Mouse (Mus musculus) liver, embryonic 14 days (tissue): ENCODE results near the gene Bad. TPM values are rescaled to one million over a fixed set of nuclear protein-coding genes. Genes with fewer than 3 reads are reported as not detected.

Experiments
- polyA plus RNA-seq: library from polyadenylated mRNA; depleted of rRNA; stranded (reverse); fragments of >200 nt; gene quantifications from 2 replicates; pipeline ENCODE4 v1.2.3, GENCODE M21; 2012; rRNA removed

Bad gene
- polyA plus RNA-seq, 1 experiment = 24.1 TPM

Other genes starting within 250 kb of the Bad start
- 3.1 and 3.2 TPM in 2 replicates for gene Rps6ka4, start 101.2 kb upstream of the Bad start, polyA plus RNA-seq
- gene Ccdc88b, start 83.7 kb upstream of the Bad start, polyA plus RNA-seq = 1.9 and 3.2 TPM in 2 replicates
- gene Trmt112, start 32.2 kb upstream of the Bad start, polyA plus RNA-seq = 65.8 and 73.0 TPM in 2 replicates
- 60.2 and 66.5 TPM in 2 replicates for gene Prdx5, start 31.8 kb upstream of the Bad start, polyA plus RNA-seq
- 5.8 and 6.3 TPM in 2 replicates for gene Esrra, start 20.0 kb upstream of the Bad start, polyA plus RNA-seq
- 0.17 and 0.29 TPM in 2 replicates for gene Catsperz, start 16.5 kb upstream of the Bad start, polyA plus RNA-seq
- 0.02 TPM in 1 of 2 replicates, not detected in the other for gene Kcnk4, start 7.3 kb upstream of the Bad start, polyA plus RNA-seq
- gene Gpr137, start 619 bp downstream of the Bad start, polyA plus RNA-seq = 5.3 and 5.7 TPM in 2 replicates
- 68.9 and 77.1 TPM in 2 replicates for gene Ppp1r14b, start 33.1 kb downstream of the Bad start, polyA plus RNA-seq
- gene Plcb3, start 34.6 kb downstream of the Bad start, polyA plus RNA-seq = 7.1 and 7.7 TPM in 2 replicates
- gene Fkbp2, start 38.6 kb downstream of the Bad start, polyA plus RNA-seq = 52.6 and 54.0 TPM in 2 replicates
- 5.9 and 8.0 TPM in 2 replicates for gene Vegfb, start 45.8 kb downstream of the Bad start, polyA plus RNA-seq
- gene Dnajc4, start 50.7 kb downstream of the Bad start, polyA plus RNA-seq = 7.8 and 8.6 TPM in 2 replicates
- 5.8 and 6.5 TPM in 2 replicates for gene Nudt22, start 54.3 kb downstream of the Bad start, polyA plus RNA-seq
- 1.7 and 1.9 TPM in 2 replicates for gene Trpt1, start 54.3 kb downstream of the Bad start, polyA plus RNA-seq
- gene Fermt3, start 77.6 kb downstream of the Bad start, polyA plus RNA-seq = 51.7 and 61.6 TPM in 2 replicates
- gene Stip1, start 98.1 kb downstream of the Bad start, polyA plus RNA-seq = 90.9 and 96.6 TPM in 2 replicates
- 3.9 and 4.1 TPM in 2 replicates for gene Macrod1, start 114.9 kb downstream of the Bad start, polyA plus RNA-seq
- 0.01 and 0.03 TPM in 2 replicates for gene Flrt1, start 163.9 kb downstream of the Bad start, polyA plus RNA-seq